Mouse (Mus musculus) adrenal gland, postnatal 4 days (tissue): Measurements from ENCODE around the gene Uba2. TPM values are rescaled to one million over a fixed set of nuclear protein-coding genes. Genes with fewer than 3 reads are reported as not detected.
"Not testable (repeated sequence)": the region's sequence is repeated elsewhere in the genome, so short reads cannot be mapped to it uniquely, and the experiment has no call there.

Source experiments
- DNase-seq, 2 experiments: peaks; one replicate each; pipeline ENCODE4 v3.0.0; 2021 to 2022; ENCODE audit warnings: low spot score in 2 of 2, mixed read lengths in 2 of 2
- total RNA-seq, 2 experiments: library from RNA; stranded (reverse); gene quantifications; 2 replicates each; pipeline ENCODE4 v1.2.3; 2021

The Uba2 gene
- total RNA-seq, 2 experiments from 2014 or later, result 101 to 107 TPM

DNA sequence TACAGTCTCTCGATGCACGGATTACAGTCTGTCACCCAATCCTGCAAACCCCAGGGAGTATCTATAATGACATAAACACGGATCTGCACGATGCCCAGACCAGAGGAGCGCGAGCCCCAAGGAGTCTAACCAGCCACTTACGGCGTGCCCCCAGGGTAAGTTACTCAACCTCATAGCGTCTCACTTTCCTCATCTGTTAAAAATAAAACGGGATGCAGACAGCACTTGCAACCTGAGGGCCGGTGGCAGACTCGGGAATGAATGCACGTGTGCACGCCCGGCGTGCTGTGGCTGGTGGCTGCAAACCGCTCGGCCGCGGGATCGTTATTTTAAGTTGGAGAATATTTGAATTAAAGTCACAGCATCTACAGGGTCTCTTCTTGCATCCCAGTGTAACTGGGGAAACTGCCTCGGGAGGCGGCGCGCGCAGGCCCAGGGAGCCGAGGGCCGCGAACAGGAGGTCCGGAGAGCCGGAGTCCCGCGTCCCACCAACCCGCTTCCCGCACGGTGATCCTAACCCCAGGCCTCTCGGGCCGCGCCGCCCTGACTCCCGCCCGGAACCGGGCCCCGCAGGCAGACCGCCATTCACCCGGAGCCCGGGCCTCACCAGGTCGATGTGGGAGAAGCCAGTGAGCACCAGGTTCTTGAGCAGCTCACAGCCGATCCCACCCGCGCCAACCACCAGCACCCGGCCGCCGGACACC is 1.5 kb downstream of the Uba2 start:
- no peak for DNase-seq

GRCm38 (mm10) chr7:34166850-34167249 is 2.5 kb downstream of the Uba2 start:
- DNase-seq, result no peak

DNA sequence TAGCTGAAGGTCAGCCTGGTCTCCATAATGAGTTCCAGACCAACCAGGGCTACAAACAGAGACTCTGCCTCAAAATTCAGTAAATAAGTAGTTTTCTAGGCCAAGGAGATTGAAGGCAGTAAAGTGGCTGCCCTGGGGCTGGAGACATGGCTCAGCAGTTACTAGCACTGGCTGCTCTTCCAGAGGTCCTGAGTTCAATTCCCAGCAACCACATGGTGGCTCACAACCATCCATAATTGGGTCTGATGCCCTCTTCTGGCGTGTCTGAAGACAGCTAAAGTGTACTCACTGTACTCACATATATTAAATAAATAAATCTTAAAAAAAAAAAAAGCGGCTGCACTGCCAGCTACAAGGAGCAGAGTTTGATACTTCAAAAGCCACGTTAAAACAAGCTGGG is 3.4 kb downstream of the Uba2 start:
- no peak for DNase-seq

DNA sequence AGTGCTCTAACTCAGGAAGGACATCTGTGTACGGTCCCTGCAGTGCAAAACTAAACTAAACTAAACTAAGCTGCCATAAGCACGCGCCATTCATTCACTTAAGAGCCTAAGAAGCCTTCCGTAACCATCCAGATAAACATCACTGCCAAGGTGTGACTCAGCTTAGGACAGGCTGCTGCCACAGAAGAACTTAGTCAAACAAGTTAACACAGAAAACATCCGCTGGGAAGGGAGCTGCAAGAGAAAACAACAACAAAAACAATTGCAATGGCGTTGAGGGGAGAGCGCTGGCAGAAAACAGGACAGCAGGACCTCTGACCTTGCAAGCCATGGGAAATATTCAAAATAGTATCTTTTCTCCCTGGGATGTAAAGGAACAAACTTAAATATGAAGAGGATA is 4.7 kb downstream of the Uba2 start:
- DNase-seq, result no peak

- no peak for DNase-seq
Observed at GRCm38 (mm10) chr7:34159167-34159566, 10.2 kb downstream of the Uba2 start.

GRCm38 (mm10) chr7:34157994-34158393 is 11.4 kb downstream of the Uba2 start:
- no peak for DNase-seq

GRCm38 (mm10) chr7:34147193-34147592 is 22.2 kb downstream of the Uba2 start:
- no peak for DNase-seq

DNA sequence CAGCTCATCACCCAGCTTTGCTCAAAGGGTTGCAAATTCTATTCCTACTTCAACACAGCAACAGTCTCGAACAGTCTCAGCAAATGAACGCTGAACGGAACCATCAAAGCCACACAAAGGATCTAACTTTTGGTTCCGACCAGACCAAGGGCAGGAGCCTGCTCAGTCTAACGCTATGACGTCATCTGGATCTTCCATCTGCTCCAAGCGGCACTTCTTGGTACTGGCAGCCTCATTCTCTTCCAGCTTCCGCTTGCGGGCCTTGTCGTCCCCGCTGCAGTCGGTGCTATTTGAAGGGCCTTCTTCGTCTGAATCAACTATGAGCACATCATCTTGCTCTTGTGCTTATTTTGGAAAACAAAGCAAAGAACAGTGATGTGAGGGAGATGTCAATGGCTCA is 28.3 kb downstream of the Uba2 start:
- DNase-seq, result no peak

DNA sequence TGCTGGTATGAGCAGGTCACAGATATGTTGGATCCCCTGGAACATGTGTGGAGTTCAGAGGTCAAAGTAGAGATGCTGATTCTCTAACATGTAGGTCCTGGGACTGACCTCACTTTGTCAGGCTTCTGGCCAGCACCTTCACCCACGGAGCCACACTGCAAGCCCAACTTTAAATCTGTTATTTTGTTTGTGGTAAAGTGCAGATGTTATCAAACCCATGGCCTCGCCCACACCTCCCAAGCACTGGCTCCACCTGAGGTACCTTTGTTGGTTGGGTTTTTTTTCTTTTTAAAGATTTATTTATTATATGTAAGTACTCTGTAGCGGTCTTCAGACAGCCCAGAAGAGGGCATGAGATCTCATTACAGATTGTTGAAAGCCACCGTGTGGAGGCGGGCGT is 29.9 kb downstream of the Uba2 start:
- DNase-seq, result no peak

GRCm38 (mm10) chr7:34134336-34134735 is 35.1 kb downstream of the Uba2 start:
- no peak for DNase-seq

DNA sequence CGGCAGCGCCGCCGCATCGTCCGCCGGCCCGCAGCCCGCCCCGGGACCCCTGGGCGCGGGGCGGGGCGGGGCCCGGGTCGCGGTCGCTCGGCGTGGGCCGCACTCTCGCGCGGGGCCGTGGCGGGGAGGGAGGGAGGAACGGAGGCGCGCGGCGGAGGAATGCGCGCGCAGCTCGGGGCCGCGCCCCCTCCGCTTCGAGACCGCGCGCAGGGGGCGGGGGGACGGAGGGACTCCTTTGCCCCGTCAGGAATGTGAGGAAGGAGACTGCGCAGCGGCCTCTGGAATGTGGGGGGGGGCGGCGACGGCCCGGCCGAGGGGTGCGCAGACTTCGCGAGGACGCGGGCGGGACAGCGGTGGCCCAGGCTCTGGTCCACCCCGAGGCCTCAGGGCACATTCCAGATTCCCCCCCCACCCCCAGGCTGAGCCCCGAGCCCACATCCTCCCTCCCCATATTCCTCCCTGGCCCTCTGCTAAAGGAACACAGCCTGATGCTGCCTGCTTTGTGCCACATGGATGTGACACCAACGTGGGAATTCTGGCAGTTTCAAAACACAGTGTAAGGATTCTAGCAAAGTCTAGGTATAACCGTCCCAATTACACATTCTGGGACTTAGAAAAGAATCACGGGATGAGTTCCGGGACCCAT is 36.2 kb downstream of the Uba2 start, which contains the start of gene Wtip:
Wtip (minus strand) TSS at position 152 of the 646 bp plus-strand sequence.
- DNase-seq, result peak; percentile 59 to 67

GRCm38 (mm10) chr7:34132355-34133079 is 36.9 kb downstream of the Uba2 start:
- peak in 1 of 2 experiments; percentile 26 for DNase-seq

- no peak for DNase-seq
Observed at GRCm38 (mm10) chr7:34131959-34132354, 37.4 kb downstream of the Uba2 start.

- DNase-seq, result no peak
Observed at GRCm38 (mm10) chr7:34131118-34131517, 38.3 kb downstream of the Uba2 start.

GRCm38 (mm10) chr7:34126291-34126690 is 43.1 kb downstream of the Uba2 start:
- DNase-seq, result no peak

DNA sequence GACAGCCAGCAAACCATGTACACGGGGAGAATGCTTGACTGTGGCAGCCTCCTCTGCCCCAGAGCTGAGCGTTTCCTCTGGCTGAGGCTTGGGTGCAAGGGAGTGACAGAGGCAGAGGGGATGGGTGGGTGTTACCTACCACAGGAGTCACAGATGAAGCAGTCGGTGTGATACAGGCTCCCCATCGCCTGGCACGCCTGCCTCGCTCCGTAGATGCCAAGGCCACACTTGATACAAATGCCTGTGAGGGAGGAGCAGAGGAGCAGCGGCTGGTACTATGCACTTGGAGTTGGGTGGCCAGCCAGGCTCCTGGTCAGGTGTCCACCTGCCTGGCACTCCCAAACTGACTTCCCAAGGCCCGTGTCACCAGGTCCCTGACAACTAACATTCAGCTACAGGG is 44.1 kb downstream of the Uba2 start:
- no peak for DNase-seq

- no peak for DNase-seq
Observed at GRCm38 (mm10) chr7:34122987-34123720, 46.2 kb downstream of the Uba2 start.

DNA sequence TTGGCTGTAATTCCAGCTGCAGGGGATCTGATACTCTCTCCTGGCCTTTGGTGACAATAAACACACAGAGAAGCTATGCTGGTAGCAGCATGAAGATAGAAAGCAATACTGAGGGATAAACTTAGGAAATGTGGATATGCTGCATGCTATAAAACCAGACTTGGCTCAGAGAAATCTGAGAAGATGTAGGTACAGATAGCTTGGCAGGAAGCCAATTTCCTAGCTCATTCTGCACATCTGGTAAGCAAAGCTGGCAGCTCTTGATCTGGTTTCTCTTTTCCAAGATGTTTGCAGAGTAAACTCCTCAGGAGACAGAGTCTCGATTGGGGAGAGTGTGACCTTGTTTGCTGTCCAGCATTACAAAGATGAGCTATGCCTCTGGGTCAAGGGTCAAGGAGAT is 48.8 kb downstream of the Uba2 start:
- DNase-seq, result not testable (repeated sequence)

- DNase-seq, result no peak
Observed at GRCm38 (mm10) chr7:34116601-34117000, 52.8 kb downstream of the Uba2 start.

DNA sequence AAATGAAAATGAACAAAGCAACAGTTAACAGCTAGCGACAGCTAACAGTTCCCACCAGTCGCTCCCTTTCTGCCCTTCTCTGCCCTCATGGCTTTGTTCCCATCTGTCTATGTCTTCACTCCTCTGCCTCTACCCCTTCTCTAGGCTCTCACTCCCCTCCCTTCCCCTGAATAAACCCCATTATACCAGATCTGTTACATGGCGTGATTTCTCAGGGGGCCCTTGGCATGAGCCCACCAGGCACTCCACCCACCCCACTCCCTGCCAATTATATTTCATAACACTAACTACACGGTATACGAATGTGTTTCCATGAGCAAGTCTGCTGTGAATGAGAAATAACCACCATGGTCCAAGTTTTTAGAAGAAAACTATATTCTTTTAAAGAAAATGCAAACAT is 60.2 kb downstream of the Uba2 start:
- no peak for DNase-seq

GRCm38 (mm10) chr7:34101276-34101675 is 68.1 kb downstream of the Uba2 start:
- no peak for DNase-seq

DNA sequence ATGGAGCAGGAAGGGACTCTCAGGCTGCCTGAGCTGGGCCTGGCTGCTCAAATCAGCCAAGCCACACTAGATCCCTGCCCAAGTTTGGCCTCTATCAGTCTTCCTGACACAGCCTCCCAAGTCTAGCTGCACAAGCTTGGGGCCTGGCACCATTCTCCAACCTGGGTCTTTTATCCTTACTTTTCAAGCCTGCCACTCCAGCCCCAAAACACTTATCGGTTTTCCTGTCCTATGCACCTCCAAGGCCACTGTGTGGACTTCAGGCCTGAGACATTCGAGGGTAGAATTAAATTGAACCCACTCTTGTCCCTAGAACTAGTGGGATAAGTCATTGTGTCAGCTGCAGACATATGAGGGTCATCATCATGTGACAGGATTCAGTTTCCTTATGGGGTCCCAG is 69.4 kb downstream of the Uba2 start:
- DNase-seq, result no peak
